Mouse (Mus musculus) ovary, postnatal 10 days (tissue): ENCODE measurements around the gene Mamdc2.

Source experiments
- DNase-seq: peaks from one replicate; pipeline ENCODE4 v3.0.0; 2022; ENCODE audit warnings: low spot score

The Mamdc2 gene

DNA sequence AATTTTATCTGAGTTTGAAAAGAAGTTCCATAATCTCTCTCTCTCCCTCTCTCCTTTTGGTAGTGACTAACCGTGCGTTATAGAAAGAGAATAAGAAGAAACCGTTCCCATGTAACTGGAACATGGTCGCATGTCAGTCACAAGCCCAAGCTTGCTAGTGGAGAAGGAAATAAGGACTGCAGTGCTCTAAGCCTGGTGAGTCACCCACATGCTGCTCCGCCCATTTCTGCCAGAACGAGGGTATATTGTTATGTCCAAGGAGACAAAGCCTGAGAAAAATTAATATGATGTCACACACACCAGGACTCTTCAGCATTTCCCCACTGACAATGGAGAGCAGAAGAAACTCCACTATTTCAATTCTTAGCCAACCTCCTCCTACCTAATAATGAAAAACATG is 93.5 kb downstream of the Mamdc2 start:
- DNase-seq, result no peak

DNA sequence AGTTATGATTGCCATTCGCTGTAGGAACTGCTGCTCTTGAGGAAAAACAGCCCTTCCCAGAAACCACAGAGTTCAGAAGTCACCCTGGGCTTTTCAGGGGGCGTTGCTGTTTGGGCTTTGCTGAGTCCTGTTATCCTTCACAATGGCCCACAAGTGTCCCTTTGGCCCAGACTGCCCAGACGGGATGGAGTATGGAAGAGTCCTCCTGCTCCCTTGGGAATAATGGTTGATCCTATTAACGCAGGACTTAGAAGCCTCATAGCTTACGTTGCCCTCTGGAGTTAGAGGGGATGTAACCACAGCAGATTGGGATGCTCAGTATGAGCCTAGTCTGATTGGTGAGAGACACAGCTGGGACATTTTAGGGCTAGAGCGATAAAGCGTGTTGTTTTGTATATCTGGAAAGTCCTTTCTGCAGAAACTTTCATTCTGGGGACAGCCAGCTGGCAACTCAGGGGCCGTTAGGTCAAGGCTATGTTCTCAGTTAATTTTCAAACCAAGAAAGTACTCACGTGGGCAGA is 94.3 kb downstream of the Mamdc2 start:
- no peak for DNase-seq

DNA sequence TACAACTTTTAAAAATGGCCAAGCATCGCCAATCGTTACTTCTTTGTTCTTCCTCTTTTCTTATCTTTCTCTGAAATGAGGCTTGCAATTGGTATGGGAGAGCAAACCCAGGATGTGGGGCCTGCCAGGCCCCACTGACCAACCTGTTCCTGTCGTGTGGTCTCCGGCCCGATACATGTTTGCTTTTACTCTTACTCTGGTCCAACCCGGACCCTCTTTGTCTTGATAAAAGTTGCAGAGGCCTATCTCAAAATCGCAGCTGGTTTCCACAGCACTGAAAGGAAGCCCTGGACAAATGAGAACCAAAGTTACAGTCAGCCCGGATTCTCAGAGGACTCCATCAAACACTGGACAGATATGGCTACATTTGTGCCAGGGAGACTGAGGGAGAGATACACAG is 95.1 kb downstream of the Mamdc2 start:
- DNase-seq, result no peak

DNA sequence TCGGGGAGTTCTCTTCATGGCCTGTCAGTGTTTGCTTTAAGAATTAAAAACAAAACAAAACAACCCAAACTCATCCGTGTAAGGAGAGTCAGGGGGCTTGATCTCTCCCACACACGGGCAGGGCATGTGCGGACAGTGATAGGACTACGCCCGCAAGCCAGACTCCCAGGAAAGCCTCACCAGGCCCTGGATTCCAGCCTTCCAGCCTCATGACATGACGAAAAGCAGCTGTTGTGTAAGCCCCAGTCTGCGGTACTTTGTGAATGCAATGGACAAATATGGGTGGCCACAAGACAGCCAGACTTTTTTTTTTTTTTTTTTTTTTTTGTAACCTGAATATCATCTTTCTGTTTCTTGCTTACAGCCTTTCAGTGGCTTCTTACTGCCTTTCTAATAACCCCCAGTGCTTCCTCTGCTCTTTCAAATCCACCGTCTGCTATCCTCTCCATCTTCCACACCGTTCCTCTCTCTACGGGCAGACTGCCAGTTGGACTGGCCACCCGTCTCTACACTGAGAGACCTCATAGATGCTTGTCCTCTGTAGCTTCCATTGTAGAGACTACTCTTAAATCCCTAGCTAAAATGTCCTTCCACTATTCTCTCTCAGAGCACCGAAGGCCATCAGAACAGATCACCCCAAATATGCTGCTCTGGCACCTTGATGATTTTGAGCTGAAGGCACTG is 96.3 kb downstream of the Mamdc2 start:
- no peak for DNase-seq

DNA sequence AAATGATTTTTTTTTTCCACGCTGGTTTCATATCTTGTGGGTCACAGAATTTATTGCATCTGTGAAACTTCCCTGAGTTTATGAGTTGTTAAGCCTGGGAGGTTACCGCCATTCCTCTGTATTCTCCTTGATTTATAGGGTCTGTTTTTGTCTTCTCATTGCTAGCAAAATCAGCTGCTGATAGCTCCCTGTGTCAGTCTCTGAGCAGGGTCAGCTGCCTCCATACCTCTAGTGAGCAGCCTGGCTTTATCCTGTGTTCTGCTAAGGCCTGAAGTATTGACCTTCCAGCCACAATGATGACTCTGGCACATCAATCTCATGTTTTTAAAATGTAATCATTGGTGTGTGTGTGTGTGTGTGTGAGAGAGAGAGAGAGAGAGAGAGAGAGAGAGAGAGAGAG is 98.3 kb downstream of the Mamdc2 start:
- DNase-seq, result no peak

DNA sequence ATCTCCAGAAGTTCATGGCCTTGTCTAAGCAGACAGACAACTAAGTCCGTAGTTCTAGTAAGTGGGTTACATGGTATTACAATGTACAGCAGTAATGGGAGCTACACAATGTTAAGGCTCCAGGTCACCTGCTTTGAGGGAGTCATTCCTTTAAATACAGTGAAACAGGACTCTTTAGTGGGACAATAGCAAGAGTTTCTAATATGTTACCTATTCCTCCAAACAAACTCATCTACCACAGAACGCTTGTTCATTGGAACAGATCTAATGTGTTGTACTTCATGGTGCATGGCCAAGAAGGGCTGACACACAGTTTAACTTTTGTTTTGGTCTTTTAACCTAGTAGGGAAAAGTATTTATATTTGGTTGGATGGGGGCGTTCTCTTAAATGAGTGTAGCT is 105.5 kb downstream of the Mamdc2 start:
- DNase-seq, result no peak

DNA sequence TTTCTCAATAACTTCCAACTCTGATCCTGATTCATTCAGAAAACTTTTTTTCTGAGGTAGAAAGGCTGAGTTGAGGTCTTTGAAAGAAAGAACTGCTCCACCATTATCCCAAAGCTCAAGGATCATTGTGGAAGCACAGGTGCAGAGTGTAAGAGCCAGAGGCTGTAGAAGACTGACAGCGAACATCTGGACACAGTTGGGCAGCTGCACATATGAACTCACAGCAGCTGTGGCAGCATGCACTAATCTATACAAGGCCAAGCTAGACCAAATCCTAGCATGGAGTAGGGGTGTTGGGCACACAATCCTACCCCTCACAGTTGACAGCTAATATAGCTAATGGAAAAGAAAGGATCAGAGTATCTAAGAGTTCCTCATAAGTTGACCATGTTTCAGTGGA is 115.4 kb downstream of the Mamdc2 start:
- no peak for DNase-seq

DNA sequence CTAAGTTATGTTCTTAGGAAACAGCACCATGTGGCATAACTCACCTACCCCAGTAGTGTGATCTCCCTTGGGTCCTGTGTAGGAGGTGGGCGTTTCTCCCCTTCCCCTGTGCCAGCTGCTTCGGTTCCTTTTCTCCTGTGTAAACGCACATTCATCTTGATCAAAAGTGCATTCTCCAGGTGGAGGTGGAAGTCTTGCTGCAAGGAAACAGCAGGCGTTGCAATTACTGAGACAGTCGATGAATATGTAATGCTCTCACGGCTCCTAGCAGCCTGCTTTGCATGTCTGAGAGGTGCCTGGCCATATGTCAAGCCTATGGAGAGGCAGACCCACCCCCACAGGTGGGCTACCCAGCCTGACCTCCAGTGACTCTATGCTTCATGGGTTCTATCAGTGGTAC is 117.4 kb downstream of the Mamdc2 start:
- DNase-seq, result no peak

DNA sequence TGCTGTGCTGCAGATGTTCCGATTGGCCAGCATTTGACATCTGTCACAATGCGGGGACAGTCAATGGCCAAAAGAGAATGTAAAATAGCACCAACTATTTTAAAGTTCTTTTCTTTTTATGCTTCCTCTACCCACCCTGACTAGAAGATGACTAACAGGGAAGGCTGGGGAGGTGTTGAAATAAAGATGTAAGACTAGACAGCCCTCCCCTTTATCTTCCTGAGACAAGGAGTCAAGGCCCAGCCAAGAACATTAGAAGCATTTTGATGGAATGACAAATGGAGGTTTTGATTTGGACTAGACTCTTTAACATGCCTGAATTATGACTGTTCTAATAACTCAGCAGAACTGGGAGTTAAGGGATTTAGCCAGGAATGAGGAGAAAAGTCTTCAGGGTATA is 118.9 kb downstream of the Mamdc2 start:
- no peak for DNase-seq

DNA sequence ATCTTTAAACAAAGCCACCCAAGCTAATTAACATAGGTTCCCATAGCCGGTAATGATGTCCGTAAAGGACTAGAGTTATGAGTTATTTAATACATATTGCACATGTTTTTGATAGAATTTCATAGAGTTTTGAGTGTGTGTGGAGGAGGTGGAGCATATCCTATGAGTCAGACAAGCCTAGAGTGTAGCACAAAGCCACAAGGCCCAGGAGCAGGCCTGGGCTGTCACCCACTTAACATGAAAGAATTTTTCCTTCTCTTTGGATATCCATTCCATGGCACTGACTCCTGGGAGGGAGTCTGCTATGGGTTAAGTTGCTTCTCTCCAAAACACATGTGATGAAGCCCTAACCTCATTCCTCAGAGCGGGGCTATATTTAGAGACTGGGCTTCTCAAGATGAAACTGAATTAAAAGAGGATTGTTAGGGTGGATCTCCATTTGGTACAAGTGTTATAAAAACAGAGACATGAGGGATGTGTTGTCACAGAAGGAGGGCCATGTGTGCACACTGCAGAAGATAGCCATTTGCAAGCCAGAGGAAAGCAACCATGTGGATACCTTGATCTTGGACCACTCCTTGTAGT is 121.1 kb downstream of the Mamdc2 start:
- no peak for DNase-seq

DNA sequence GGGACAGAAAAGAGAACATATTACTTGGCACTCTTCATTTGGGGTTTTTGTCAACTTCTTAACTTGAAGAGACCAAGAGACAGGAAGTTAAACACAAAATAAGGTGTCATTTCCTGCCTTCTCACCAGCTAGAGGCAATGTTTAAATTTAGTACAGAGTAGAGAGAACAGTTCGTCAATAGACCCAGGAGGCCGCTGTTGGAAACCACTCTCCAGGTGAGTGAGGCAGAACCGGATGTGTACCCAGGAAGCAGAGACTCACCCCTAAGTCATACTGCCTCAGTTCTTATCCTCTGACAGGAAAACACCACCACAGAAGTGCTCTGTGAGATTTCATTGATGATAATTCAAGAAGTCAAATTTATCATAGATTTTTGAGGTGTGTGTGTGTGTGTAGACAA is 125.1 kb downstream of the Mamdc2 start:
- DNase-seq, result no peak

DNA sequence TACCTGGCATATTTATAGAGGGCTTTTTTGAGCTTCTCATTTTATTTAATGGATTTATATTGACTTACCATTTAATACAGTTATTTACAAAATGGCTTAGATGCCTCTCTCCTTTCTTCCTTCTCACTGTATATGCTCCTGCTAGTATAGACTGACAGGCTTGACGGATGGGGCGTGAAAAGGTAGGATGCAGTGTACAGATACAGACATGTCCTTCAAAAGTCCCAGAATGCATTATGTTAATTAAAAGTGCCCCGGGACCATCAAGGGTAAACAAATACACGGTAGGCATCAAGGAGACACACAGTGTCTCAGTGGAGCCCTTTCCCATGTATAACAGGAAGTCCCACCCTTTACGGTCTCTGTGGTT is 130.3 kb downstream of the Mamdc2 start:
- no peak for DNase-seq

DNA sequence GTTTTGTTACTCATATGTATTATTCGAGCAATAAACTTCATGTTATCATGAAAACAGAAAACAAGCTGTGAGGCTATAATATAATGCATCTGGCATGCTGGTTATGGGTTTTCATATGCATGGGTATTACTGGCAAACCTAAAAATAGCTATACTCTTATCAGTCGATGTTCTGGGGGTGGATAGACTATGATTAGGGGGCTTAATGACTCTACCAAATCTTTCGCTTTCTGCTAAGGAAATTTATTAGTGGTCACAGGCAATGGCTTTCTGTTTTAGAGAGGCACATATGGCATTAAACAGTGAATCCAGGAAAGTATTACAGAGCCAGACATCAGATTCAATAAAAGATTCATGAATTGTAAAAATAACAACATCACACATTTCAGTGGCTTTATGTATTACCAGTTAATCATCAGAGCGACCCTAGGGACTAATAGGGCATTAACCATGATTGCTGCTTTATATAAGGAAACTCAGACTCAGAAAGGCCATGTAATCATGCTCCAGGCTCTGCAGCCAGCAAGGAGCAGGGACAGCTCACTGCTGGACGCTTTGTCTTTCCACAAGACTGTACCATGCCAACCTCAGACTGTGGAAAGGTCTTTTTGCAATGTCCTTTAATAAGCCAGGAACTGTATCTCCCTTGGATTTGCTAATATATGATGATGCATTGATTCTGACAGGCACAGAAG is 130.8 kb downstream of the Mamdc2 start:
- no peak for DNase-seq

DNA sequence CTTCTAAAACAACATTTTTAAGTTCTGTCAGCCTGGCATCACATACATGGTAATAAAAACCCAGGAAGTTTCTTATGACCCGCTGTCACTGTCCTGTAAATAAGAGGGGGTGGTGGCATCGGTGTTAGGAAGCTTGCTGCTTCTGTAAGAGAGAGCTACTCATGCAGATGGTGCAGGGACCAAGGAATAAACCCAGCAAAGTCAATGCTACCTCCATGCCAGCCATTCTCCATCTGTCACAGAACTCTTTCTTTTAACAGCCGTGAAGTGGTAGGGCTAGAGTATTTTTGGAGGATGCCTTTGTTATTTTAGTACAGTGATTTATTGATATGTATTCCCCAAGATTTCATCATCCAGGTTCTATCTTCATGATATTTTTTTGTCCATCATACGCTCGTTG is 131.4 kb downstream of the Mamdc2 start:
- DNase-seq, result no peak

DNA sequence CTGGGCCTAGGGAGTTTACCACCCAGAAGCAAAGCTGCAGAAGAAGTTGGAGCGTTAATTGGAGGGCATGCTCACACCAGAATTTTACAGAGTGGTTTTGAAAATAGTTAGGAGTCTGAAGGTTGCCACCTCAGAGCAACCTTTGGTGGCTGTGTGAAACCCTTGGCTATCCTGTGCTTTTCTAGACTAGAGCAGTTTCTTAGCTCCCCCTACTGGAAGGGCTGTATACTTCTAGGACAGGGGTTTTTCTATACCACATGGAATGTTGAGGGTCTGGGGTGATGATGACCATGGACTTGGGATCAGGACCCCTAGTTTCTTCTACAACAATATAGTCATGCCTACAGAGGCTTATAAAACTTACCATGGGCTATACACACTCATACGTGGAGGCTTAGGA is 138.3 kb downstream of the Mamdc2 start:
- no peak for DNase-seq

DNA sequence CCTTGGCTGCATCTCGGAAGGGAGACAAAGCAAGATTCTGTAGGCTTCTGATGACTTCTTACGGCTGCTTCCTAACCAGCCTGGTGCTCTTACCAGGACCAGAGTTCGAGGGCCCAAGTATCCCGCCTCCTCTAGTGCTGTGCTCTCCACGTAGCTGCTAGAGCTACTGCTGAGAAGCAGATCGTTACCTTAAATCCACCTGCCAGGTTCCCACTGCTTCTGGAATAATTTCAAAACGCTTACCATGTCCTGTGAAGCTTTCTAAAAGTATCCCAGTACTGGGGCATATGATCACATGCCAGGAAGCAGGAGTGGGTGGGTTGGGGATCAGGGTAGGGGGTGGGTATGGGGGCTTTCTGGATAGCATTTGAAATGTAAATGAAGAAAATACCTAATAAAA is 141.6 kb downstream of the Mamdc2 start:
- DNase-seq, result no peak

DNA sequence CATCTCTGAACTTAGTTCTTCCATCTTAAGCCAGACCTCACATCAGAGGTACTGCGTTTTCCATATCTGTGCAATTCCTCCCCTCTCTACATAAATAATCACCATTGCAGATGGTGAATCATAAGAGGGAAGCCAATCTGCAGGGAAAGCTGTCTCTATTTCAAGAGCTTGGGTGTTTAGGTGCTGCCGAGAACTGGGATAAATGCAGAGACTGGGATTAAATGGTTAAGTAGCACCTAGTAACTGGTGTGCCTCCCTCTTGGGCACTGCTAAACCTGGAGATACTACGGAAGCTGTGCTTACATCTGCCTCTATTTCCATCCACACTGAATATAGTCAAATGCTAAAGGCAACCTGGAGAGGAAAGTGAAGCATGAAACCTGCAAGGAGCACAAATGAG is 148.3 kb downstream of the Mamdc2 start:
- no peak for DNase-seq

DNA sequence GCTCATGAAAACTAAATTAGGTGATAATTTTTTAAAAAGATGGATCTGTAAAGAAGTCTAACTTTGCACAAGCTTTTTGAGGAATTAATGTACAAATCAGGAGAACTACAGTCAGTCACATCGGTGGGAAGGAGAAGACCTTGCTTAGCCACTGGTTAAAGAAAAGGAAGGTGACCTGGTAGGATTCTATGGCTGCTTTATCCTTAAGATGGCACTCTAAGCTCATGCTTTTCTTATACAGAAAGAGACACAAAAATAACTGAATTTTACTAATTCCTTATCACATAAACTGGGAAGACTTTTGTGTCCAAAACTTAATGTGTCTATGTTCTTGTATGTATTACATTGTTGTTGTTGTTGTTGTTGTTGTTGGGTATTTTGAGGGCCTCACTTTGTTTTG is 149.3 kb downstream of the Mamdc2 start:
- no peak for DNase-seq

DNA sequence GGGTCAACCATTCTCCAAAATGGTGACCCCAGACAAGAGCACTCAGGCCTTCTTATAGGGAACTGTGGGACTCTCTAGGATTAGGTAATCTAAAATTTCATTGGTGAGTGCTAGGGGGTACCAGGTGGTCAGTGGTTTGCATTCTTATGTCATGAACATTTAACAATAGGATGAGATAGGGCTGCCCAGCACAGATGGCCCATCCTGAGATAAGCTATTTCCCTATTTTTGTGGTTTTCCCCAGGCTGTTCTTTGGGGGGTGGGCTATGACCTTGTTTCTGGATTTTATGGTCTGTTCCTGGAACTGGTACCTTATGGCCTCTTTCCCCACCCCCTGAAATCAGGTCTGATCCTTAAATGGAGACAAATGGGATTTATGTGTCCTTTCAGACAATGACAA is 151.1 kb downstream of the Mamdc2 start:
- DNase-seq, result no peak

DNA sequence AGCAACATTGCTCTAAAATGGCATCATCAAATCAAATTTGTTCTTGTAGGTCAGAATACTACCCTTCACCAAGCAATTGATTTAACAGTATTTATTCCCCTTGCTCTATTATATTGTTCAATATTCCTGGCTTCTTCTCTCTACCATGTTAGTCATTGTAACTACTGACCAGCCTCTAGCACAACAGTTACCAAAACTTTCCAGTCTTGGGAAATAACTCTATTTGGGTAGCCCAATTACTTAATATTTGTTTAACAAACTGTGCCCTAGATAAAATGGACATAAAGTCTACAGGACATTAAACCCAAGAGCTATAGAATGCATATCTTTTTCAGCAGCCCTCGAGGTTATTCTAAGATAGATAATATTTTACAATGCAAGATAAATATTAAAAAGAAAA is 159.0 kb downstream of the Mamdc2 start:
- no peak for DNase-seq

DNA sequence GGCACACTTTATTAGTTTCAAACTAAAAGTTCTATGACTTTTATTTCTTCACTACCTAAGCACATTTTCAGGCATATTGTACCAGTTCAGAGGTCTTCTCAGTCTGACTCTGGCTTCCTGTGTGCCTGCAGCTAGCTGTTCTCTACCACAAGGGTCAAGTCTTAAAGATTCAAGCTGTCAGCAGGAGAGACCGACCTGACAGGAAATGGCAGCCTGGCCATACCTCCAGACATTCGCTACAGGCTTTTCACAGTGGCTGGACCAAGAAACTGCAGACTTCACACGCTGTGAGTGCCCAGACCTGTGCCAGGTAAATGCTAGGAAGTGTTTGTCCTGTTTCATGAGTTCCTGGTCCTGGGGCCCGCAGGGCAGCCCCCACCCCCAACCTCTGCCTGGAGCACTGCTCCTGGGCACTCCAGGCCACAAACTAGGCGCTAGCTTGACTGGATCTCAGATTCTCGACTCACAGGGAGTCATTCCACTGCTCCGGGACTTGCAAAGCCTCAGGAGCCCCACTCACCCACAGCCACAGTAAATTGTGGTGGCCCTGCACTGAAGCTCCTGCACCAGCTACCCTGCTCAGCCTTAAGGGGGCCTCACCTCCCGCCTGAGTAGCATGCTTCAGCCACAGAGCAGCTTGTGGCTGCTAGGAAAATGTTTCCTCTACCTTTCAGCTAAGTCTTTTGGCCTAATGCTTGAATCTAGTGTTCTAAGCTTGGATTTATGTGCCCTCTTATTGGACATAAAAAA is 166.2 kb downstream of the Mamdc2 start:
- DNase-seq, result no peak

DNA sequence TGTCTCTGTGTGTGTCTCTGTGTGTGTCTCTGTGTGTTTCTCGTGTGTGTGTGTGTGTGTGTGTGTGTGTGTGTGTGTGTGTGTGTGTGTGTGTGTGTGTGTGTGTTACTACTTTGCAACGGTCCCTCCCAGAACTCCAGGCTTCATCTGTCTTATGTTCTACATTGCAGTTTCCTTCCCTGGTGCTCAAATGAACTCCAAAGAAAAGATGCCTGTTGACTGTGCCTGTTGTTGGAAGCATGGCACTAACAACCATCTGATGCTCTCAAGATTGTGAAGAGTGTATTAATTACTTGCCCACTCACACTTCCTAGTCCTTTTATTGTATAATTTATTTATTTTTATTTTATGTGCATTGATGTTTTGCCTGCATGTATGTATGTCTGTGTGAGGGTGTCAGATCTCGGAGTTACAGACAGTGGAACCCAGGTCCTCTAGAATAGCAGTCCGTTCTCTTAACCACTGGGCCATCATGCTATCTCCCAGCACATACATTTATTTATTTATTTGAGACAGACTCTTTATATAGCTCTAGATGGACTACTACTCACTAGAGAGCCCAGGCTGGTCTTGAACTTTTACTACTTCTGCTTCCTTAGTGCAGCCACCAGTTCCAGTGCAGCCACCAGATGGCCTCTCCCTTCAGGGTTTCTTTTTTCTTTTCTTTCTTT is 174.1 kb downstream of the Mamdc2 start:
- DNase-seq, result no peak
